Mouse (Mus musculus): ENCODE measurements at regions not wholly inside any gene's neighbourhood (a gene's known extent, or its start where the extent isn't known, plus 50 kb on each side); places are given as distances from the start of the nearest gene placed in this dataset.

GRCm38 (mm10) chr14:105392079-105392813 is 133.9 kb downstream of the Ndfip2 start:
- TF ChIP-seq FLI1 (IDR thresholded peaks at IDR 0.05; ENCODE audit: low read length) (no peak), GATA1 (IDR thresholded peaks at IDR 0.05; ENCODE audit: borderline replicate concordance, low read length) (no peak)

GRCm38 (mm10) chr14:105391430-105391829 is 133.1 kb downstream of the Ndfip2 start:
- peaks cover 9% of the 10 kb centered on the region; the same call in 1 of the 2 replicates for H3K9me3 ChIP-seq
- no peaks in the 10 kb centered on the region for H3K36me3 ChIP-seq (replicated peaks; ENCODE audit: low read length)
- no peak for TF ChIP-seq GATA1 (IDR thresholded peaks at IDR 0.05; ENCODE audit: borderline replicate concordance, low read length)
- no peak for TF ChIP-seq FLI1 (IDR thresholded peaks at IDR 0.05; ENCODE audit: low read length)
- no peaks in the 10 kb centered on the region for H3K4me1 ChIP-seq
- H3K4me3 ChIP-seq (replicated peaks) = no peak overlapping the region
- H3K27me3 ChIP-seq (replicated peaks) = no peaks in the 10 kb centered on the region

More at GRCm38 (mm10) chr14:105392079-105392813, 133.9 kb downstream of the Ndfip2 start:
- H3K4me3 ChIP-seq (replicated peaks) = no peak overlapping the region
- no peaks in the 10 kb centered on the region for H3K27me3 ChIP-seq (replicated peaks)
- H3K4me1 ChIP-seq = no peaks in the 10 kb centered on the region
- peaks cover 9% of the 10 kb centered on the region; the same call in 1 of the 2 replicates for H3K9me3 ChIP-seq
- H3K36me3 ChIP-seq (replicated peaks; ENCODE audit: low read length) = no peaks in the 10 kb centered on the region

- no peaks in the 10 kb centered on the region; the same call in 1 of the 2 replicates for H3K9me3 ChIP-seq
- no peaks in the 10 kb centered on the region for H3K36me3 ChIP-seq (replicated peaks; ENCODE audit: low read length)
- TF ChIP-seq FLI1 (IDR thresholded peaks at IDR 0.05; ENCODE audit: low read length) (no peak), GATA1 (IDR thresholded peaks at IDR 0.05; ENCODE audit: borderline replicate concordance, low read length) (no peak)
- no peak overlapping the region for H3K4me3 ChIP-seq (replicated peaks)
- H3K4me1 ChIP-seq = no peaks in the 10 kb centered on the region
- no peaks in the 10 kb centered on the region for H3K27me3 ChIP-seq (replicated peaks)
Measured at GRCm38 (mm10) chr14:105385119-105385518, 126.7 kb downstream of the Ndfip2 start.

GRCm38 (mm10) chr14:105383382-105383781 is 125.0 kb downstream of the Ndfip2 start:
- TF ChIP-seq FLI1 (IDR thresholded peaks at IDR 0.05; ENCODE audit: low read length) (no peak), GATA1 (IDR thresholded peaks at IDR 0.05; ENCODE audit: borderline replicate concordance, low read length) (no peak)
- no peaks in the 10 kb centered on the region for H3K4me1 ChIP-seq
- no peak overlapping the region for H3K4me3 ChIP-seq (replicated peaks)
- H3K36me3 ChIP-seq (replicated peaks; ENCODE audit: low read length) = no peaks in the 10 kb centered on the region
- no peaks in the 10 kb centered on the region for H3K9me3 ChIP-seq
- H3K27me3 ChIP-seq (replicated peaks) = no peaks in the 10 kb centered on the region

- H3K27me3 ChIP-seq (replicated peaks) = no peaks in the 10 kb centered on the region
- no peaks in the 10 kb centered on the region for H3K9me3 ChIP-seq
- no peak for TF ChIP-seq FLI1 (IDR thresholded peaks at IDR 0.05; ENCODE audit: low read length)
- no peak for TF ChIP-seq GATA1 (IDR thresholded peaks at IDR 0.05; ENCODE audit: borderline replicate concordance, low read length)
- no peaks in the 10 kb centered on the region for H3K4me1 ChIP-seq
- no peaks in the 10 kb centered on the region for H3K36me3 ChIP-seq (replicated peaks; ENCODE audit: low read length)
- H3K4me3 ChIP-seq (replicated peaks) = no peak overlapping the region
Measured at GRCm38 (mm10) chr14:105380101-105380500, 121.7 kb downstream of the Ndfip2 start.

- Histone ChIP-seq H3K36me3 (replicated peaks; ENCODE audit: low read length) (no peaks in the 10 kb centered on the region), H3K4me1 (no peaks in the 10 kb centered on the region), H3K9me3 (peaks cover 2% of the 10 kb centered on the region; the same call in 1 of the 2 replicates), H3K27me3 (replicated peaks) (no peaks in the 10 kb centered on the region), H3K4me3 (replicated peaks) (no peak overlapping the region)
- TF ChIP-seq FLI1 (IDR thresholded peaks at IDR 0.05; ENCODE audit: low read length) (no peak), GATA1 (IDR thresholded peaks at IDR 0.05; ENCODE audit: borderline replicate concordance, low read length) (no peak)
Measured at GRCm38 (mm10) chr14:105377770-105378169, 119.4 kb downstream of the Ndfip2 start.

- peaks cover 5% of the 10 kb centered on the region; the same call in 1 of the 2 replicates for H3K9me3 ChIP-seq
- no peaks in the 10 kb centered on the region for H3K27me3 ChIP-seq (replicated peaks)
- no peak for TF ChIP-seq GATA1 (IDR thresholded peaks at IDR 0.05; ENCODE audit: borderline replicate concordance, low read length)
- TF ChIP-seq FLI1 (IDR thresholded peaks at IDR 0.05; ENCODE audit: low read length) = no peak
- H3K4me1 ChIP-seq = no peaks in the 10 kb centered on the region
- no peaks in the 10 kb centered on the region for H3K36me3 ChIP-seq (replicated peaks; ENCODE audit: low read length)
- no peak overlapping the region for H3K4me3 ChIP-seq (replicated peaks)
Measured at GRCm38 (mm10) chr14:105377035-105377621, 118.8 kb downstream of the Ndfip2 start.

- no peak overlapping the region for H3K4me3 ChIP-seq (replicated peaks)
- no peak for TF ChIP-seq GATA1 (IDR thresholded peaks at IDR 0.05; ENCODE audit: borderline replicate concordance, low read length)
- TF ChIP-seq FLI1 (IDR thresholded peaks at IDR 0.05; ENCODE audit: low read length) = no peak
- no peaks in the 10 kb centered on the region for H3K36me3 ChIP-seq (replicated peaks; ENCODE audit: low read length)
- H3K27me3 ChIP-seq (replicated peaks) = no peaks in the 10 kb centered on the region
- H3K9me3 ChIP-seq = peaks cover 12% of the 10 kb centered on the region
- H3K4me1 ChIP-seq = no peaks in the 10 kb centered on the region
Measured at GRCm38 (mm10) chr14:105369637-105370435, 111.5 kb downstream of the Ndfip2 start.

GRCm38 (mm10) chr14:105360530-105360929 is 102.2 kb downstream of the Ndfip2 start:
- H3K27me3 ChIP-seq (replicated peaks) = no peaks in the 10 kb centered on the region
- no peak overlapping the region for H3K4me3 ChIP-seq (replicated peaks)
- H3K9me3 ChIP-seq = 0 out of 2 replicates have a peak, but pooled peaks cover 9% of the 10 kb centered on the region
- no peaks in the 10 kb centered on the region for H3K36me3 ChIP-seq (replicated peaks; ENCODE audit: low read length)
- TF ChIP-seq FLI1 (IDR thresholded peaks at IDR 0.05; ENCODE audit: low read length) = no peak
- no peak for TF ChIP-seq GATA1 (IDR thresholded peaks at IDR 0.05; ENCODE audit: borderline replicate concordance, low read length)
- H3K4me1 ChIP-seq = no peaks in the 10 kb centered on the region

Measured in megakaryocyte, embryonic 14.5 days (primary cell).